Mouse (Mus musculus) MEL (cell line): ENCODE results near the gene Il4ra.

Experiments used
- CHD2 ChIP-seq: IDR thresholded peaks from 2 replicates; pipeline ENCODE4 v1.6.1; 2011; ENCODE audit warnings: low read length, improper control_type of control experiment
- CTCF ChIP-seq, 3 experiments: IDR thresholded peaks in 2 of 3; conservative IDR thresholded peaks in 1 of 3; 2 replicates each; pipeline ENCODE4 v1.5.1; 2011 to 2012; ENCODE audit warnings: low read length in 3 of 3, low read depth in 2 of 3, mild to moderate bottlenecking in 2 of 3, improper control_type of control experiment in 1 of 3, inconsistent platforms in 1 of 3, mixed read lengths in 1 of 3, moderate library complexity in 1 of 3; ENCODE audit not compliant: control insufficient read depth in 1 of 3, insufficient read depth in 1 of 3, poor library complexity in 1 of 3, severe bottlenecking in 1 of 3
- EP300 ChIP-seq, 2 experiments: IDR thresholded peaks; 2 replicates each; pipeline ENCODE4 v1.6.1; 2011; ENCODE audit warnings: improper control_type of control experiment in 2 of 2, low read length in 2 of 2, low read depth in 1 of 2, mild to moderate bottlenecking in 1 of 2
- ETS1 ChIP-seq: IDR thresholded peaks from 2 replicates; pipeline ENCODE4 v1.6.1; 2012; ENCODE audit warnings: low read depth, mild to moderate bottlenecking, inconsistent platforms, low read length, improper control_type of control experiment, moderate library complexity
- JUND ChIP-seq: IDR thresholded peaks from 2 replicates; pipeline ENCODE4 v1.6.1; 2011; ENCODE audit warnings: low read depth, mild to moderate bottlenecking, improper control_type of control experiment, low read length
- MYC ChIP-seq: IDR thresholded peaks from 2 replicates; pipeline ENCODE4 v1.6.1; 2011; ENCODE audit warnings: low read depth, mild to moderate bottlenecking, low read length, improper control_type of control experiment, moderate library complexity
- NELFE ChIP-seq: IDR thresholded peaks from 2 replicates; pipeline ENCODE4 v1.6.1; 2011; ENCODE audit warnings: low read depth, low read length, improper control_type of control experiment
- POLR2A ChIP-seq, 2 experiments: IDR thresholded peaks; 2 replicates each; pipeline ENCODE4 v1.6.1; 2011 to 2012; ENCODE audit warnings: low read length in 2 of 2, mild to moderate bottlenecking in 2 of 2, control low read depth in 1 of 2, improper control_type of control experiment in 1 of 2, low read depth in 1 of 2, moderate library complexity in 1 of 2; ENCODE audit not compliant: control insufficient read depth in 1 of 2, insufficient read depth in 1 of 2, poor library complexity in 1 of 2
- POLR2AphosphoS5 ChIP-seq: IDR thresholded peaks from 2 replicates; pipeline ENCODE4 v1.6.1; 2012; ENCODE audit warnings: low read depth, borderline replicate concordance, mild to moderate bottlenecking, inconsistent platforms, low read length, moderate library complexity, mixed read lengths
- TAL1 ChIP-seq: IDR thresholded peaks from 2 replicates; pipeline ENCODE4 v1.6.1; 2012; ENCODE audit warnings: mild to moderate bottlenecking, inconsistent platforms, low read length, moderate library complexity, mixed read lengths
- TCF12 ChIP-seq: IDR thresholded peaks from 2 replicates; pipeline ENCODE4 v1.6.1; 2014; ENCODE audit warnings: low read depth, mild to moderate bottlenecking, inconsistent platforms, low read length, improper control_type of control experiment, moderate library complexity
- ZMIZ1 ChIP-seq: IDR thresholded peaks from 2 replicates; pipeline ENCODE4 v1.6.1; 2012; ENCODE audit warnings: low read depth, mild to moderate bottlenecking, inconsistent platforms, low read length, improper control_type of control experiment, moderate library complexity
- ZNF384 ChIP-seq: IDR thresholded peaks from 2 replicates; pipeline ENCODE4 v1.6.1; 2012; ENCODE audit warnings: low read depth, mild to moderate bottlenecking, inconsistent platforms, low read length, improper control_type of control experiment

GRCm38 (mm10) chr7:125556865-125557264 is 4.9 kb downstream of the Il4ra start:
- no peak for TF ChIP-seq TAL1
- TF ChIP-seq CTCF (IDR thresholded peaks at IDR 0.05 in 2 of 3, conservative IDR thresholded peaks at IDR 0.05 in 1 of 3; ENCODE audit: control insufficient read depth in 1 of 3, insufficient read depth in 1 of 3, low read depth in 2 of 3, low read length in 3 of 3, poor library complexity in 1 of 3, severe bottlenecking in 1 of 3), result no peak
- no peak for TF ChIP-seq NELFE
- no peak for TF ChIP-seq ZMIZ1
- no peak for TF ChIP-seq EP300 (IDR thresholded peaks at IDR 0.05; ENCODE audit: low read depth in 1 of 2, low read length in 2 of 2)
- TF ChIP-seq TCF12, result no peak
- no peak for TF ChIP-seq POLR2A (IDR thresholded peaks at IDR 0.05; ENCODE audit: control insufficient read depth in 1 of 2, insufficient read depth in 1 of 2, low read depth in 1 of 2, low read length in 2 of 2, poor library complexity in 1 of 2)
- TF ChIP-seq ETS1, result no peak
- TF ChIP-seq JUND, result no peak
- no peak for TF ChIP-seq CHD2
- no peak for TF ChIP-seq ZNF384
- no peak for TF ChIP-seq POLR2AphosphoS5
- TF ChIP-seq MYC, result no peak
